Mouse (Mus musculus) mesoderm, embryonic 11.5 days (tissue): ENCODE data around the gene Fuz.

ENCODE experiments used
- DNase-seq: peaks from one replicate; pipeline ENCODE4 v3.0.0-alpha.2; 2012; ENCODE audit warnings: low read depth, low spot score

The Fuz gene

DNA sequence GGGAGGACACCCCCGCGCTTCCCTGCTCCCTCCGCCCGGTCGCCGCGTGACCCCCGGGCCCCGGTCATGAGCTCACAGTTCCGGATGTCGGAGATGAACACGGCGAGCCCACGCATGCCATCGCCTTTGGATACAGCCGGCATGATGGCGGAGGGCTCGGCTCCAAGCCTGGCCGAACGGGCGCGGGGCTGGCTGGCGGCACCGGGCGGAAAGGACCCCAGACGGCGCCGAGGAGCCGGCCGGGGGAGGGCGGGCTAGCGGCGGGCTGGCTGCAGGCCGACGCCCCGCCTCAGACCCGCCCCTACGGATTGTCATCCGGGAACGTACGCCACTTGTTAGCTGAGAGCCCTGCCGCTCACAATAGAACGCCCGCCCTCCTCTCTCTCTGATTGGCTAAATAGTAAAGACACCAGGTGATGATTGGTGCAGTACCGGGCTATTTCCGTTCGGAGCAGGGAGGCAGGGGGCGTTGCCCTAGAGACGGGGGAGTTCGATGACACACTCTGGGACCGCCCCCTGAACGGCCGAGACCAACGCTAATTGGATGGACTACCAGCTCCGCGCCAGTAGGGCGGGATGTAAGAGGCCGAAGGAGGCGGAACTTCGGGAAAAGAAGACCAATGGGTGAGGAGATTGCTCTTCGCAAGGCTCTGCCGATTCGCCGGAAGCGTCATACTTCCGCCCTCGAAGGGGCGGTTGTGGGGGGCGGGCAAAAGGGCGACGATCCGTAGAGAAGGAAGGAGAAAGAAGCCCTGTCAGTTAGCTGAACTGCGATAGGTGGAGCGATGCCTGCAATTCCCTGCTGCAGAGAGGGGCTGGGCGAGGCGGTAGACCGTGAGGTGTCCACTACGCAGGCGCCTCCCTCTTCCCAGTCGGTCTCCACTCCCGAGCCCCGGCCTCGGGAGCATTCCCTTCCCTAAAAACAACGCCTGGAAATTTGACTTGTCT lies 33.6 kb downstream of the Fuz start, which contains the start of gene Ap2a1:
Gene Ap2a1 (minus strand): TSS at position 293 of the 948 bp plus-strand sequence.
- DNase-seq = peak; percentile 100

- no peak for DNase-seq
Measured at GRCm38 (mm10) chr7:44938680-44939079, 42.8 kb downstream of the Fuz start.

DNA sequence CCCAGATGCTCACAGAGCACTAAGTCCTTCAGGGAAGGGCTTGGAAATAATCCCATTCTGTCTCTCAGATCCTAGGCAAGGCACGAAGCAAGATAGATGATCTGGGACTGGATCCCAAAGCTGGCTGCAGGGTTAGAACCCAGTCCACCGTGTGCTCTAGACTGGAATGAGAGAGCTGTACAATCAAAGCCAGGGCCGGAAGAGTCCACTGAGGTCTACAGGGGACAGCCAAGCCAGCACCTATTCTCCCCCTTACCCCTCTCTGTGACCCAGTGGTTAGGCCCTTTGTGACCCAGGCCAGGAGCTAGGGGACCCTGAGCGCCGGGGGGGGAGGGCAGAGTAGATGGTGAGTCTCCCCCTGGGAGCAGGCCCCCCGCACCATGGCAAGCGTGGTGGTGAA lies 47.0 kb downstream of the Fuz start, which contains the start of gene Tsks:
Gene Tsks (plus strand): TSS at position 301 of the 400 bp plus-strand sequence.
- DNase-seq = no peak

GRCm38 (mm10) chr7:44949922-44950321 lies 54.0 kb downstream of the Fuz start:
- no peak for DNase-seq

- DNase-seq = peak; percentile 39
Measured at GRCm38 (mm10) chr7:44951960-44952359, 56.1 kb downstream of the Fuz start.
